Mouse (Mus musculus): ENCODE measurements around the gene Siah2. TPM values are rescaled to one million over a fixed set of nuclear protein-coding genes. Genes with fewer than 3 reads are reported as not detected.

Gene Siah2
- polyA plus RNA-seq, 1 experiment: 28.3 TPM

DNA sequence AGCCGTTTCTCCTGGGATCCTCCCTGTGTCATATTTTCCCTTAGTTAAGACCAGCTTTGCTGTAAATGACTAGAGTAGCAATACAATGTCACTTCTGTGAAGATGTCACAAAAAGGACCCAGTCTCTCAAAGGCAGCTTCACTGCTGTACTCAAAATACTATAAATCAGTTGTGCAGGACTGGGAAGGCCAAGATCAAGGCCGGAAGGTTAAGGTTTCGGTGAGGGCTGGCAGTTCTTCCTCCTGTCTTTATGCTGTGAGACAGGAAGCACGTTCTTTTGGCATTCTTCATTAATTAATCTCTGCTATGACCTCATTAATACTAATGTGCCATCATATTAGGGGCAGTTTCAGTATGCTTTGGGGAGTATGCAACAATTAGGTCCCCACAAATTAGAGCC lies 5.7 kb upstream of the Siah2 start:
- no peak for TF ChIP-seq GATA1 (IDR thresholded peaks at IDR 0.05; ENCODE audit: borderline replicate concordance, low read length)
- TF ChIP-seq FLI1 (IDR thresholded peaks at IDR 0.05; ENCODE audit: low read length): no peak
- peaks cover 11% of the 10 kb centered on the region; the same call in 1 of the 2 replicates for H3K9me3 ChIP-seq
- peaks cover 2% of the 10 kb centered on the region for H3K27me3 ChIP-seq (replicated peaks)
- H3K4me3 ChIP-seq (replicated peaks): no peak overlapping the region
- H3K4me1 ChIP-seq: peaks cover 3% of the 10 kb centered on the region
- H3K36me3 ChIP-seq (replicated peaks; ENCODE audit: low read length): no peaks in the 10 kb centered on the region

DNA sequence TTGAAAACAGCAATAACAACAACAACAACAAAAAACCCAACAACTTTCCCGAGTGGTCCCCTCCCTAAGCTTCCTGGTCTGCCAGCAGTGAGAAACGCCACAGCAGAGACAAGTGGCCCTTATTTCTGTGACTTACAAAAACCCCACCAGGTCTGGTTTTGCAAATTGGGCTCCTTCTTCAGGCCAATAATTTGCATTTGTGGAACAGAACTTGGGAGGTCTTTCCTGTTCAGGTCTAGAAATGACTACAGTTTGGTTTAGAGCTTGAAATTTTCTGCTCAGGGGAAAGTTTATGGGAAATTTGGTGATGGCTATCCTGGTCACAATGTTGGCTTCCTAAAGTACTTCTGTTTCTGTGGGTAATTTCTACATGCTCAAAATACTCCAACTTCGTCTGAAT lies 4.6 kb upstream of the Siah2 start:
- Histone ChIP-seq H3K36me3 (replicated peaks; ENCODE audit: low read length) (no peaks in the 10 kb centered on the region), H3K4me3 (replicated peaks) (no peak overlapping the region), H3K9me3 (peaks cover 8% of the 10 kb centered on the region; the same call in 1 of the 2 replicates), H3K27me3 (replicated peaks) (peaks cover 2% of the 10 kb centered on the region), H3K4me1 (peaks cover 8% of the 10 kb centered on the region)
- TF ChIP-seq GATA1 (IDR thresholded peaks at IDR 0.05; ENCODE audit: borderline replicate concordance, low read length) (no peak), FLI1 (IDR thresholded peaks at IDR 0.05; ENCODE audit: low read length) (no peak)

DNA sequence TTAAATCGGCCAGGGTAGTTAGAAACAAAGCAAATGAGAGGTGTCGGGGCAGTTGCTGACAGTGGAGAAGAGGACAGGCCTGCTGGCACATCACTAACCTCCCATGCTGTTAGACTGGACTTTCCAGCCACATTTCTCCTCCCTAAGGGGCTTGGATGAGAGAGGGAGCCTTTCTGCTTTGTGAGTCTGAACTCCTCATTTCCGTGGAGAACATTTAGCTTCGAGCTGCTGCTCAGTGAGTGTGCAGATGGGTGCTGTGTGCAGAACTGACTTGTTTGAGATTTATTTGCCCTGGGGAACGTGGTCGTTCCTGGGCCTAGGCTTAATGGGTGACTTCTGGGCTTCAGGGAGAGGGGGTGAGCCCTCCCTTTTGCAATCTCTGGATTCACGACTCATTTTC lies 3.3 kb upstream of the Siah2 start:
- Histone ChIP-seq H3K9me3 (no peaks in the 10 kb centered on the region), H3K36me3 (replicated peaks; ENCODE audit: low read length) (no peaks in the 10 kb centered on the region), H3K4me3 (replicated peaks) (no peak overlapping the region), H3K4me1 (peaks cover 8% of the 10 kb centered on the region), H3K27me3 (replicated peaks) (peaks cover 2% of the 10 kb centered on the region)
- no peak for TF ChIP-seq FLI1 (IDR thresholded peaks at IDR 0.05; ENCODE audit: low read length)
- no peak for TF ChIP-seq GATA1 (IDR thresholded peaks at IDR 0.05; ENCODE audit: borderline replicate concordance, low read length)

DNA sequence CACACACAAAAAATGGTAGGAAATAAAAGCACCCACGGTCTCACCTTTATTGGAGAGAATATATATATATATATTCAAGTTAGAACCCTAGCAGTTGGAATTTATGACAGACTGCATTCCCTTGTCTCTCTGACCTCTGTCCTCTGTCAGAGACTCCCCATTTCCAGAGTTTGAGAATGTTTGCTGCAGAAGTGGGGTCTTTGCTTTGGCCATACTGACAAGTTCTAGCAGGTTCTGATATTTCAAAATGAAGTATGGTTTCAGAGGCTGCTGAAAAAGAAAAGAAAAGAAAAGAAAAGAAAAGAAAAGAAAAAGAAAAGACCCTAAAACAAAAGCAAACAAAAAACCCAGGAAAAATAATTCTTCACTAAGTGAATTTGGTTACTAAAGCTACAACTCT lies 2.8 kb upstream of the Siah2 start:
- peaks cover 2% of the 10 kb centered on the region for H3K27me3 ChIP-seq (replicated peaks)
- no peak for TF ChIP-seq GATA1 (IDR thresholded peaks at IDR 0.05; ENCODE audit: borderline replicate concordance, low read length)
- TF ChIP-seq FLI1 (IDR thresholded peaks at IDR 0.05; ENCODE audit: low read length): no peak
- H3K4me1 ChIP-seq: peaks cover 8% of the 10 kb centered on the region
- no peaks in the 10 kb centered on the region for H3K36me3 ChIP-seq (replicated peaks; ENCODE audit: low read length)
- no peak overlapping the region for H3K4me3 ChIP-seq (replicated peaks)
- H3K9me3 ChIP-seq: no peaks in the 10 kb centered on the region

DNA sequence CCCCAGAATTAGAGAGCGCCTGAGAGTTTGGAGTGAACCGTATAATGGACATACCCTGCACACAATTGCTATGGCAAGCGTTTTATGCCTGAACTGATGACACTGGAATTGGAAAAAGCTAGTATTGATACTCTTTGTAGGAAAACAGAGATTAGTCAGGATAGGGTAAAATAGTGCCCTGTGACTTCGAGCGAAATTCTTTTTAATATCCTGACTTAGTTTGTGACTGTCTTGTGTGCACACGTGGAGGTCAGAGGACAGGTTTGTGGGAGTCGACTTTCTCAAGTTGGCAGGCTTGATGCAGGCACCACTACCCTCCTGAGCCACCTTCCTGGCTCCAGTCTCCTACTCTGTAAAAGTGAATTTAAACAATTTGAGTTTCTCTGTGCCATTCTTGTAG lies 1.1 kb upstream of the Siah2 start:
- H3K4me3 ChIP-seq (replicated peaks): no peak overlapping the region
- H3K36me3 ChIP-seq (replicated peaks; ENCODE audit: low read length): peaks cover 14% of the 10 kb centered on the region
- peaks cover 2% of the 10 kb centered on the region for H3K27me3 ChIP-seq (replicated peaks)
- peaks cover 22% of the 10 kb centered on the region for H3K4me1 ChIP-seq
- TF ChIP-seq GATA1 (IDR thresholded peaks at IDR 0.05; ENCODE audit: borderline replicate concordance, low read length) (no peak), FLI1 (IDR thresholded peaks at IDR 0.05; ENCODE audit: low read length) (no peak)
- H3K9me3 ChIP-seq: no peaks in the 10 kb centered on the region

DNA sequence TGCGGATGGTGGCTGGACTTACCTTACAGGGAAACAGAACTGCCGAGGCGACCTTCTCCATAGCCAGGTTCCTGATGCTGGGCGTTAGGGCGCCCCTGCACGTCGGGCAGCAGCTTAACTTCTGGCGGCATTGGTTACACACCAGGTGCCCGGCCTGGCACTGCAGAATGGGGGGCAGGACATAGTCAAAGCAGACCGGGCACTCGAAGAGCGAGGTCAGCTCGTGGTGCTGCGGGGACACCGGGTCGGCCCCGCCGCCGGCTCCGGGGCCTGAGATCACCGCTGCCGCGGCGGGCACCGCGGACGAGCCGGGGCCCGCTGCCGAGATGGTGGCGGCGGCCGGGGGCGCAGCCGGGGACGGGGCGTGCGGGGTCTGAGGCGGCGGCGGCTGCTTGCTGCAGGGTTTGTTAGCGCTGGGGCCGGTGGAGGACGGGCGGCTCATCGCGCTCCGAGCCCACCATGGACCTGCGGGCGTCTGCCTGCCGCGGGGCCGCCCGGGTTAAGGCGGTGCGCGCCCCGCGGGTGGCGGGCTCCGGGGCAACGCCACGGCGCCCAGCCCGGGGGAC lies 743 bp downstream of the Siah2 start:
- TF ChIP-seq FLI1 (IDR thresholded peaks at IDR 0.05; ENCODE audit: low read length) (no peak), GATA1 (IDR thresholded peaks at IDR 0.05; ENCODE audit: borderline replicate concordance, low read length) (no peak)
- H3K36me3 ChIP-seq (replicated peaks; ENCODE audit: low read length): peaks cover 21% of the 10 kb centered on the region
- H3K27me3 ChIP-seq (replicated peaks): peaks cover 2% of the 10 kb centered on the region
- H3K4me3 ChIP-seq (replicated peaks): peak overlapping the region; percentile 98
- H3K9me3 ChIP-seq: no peaks in the 10 kb centered on the region
- H3K4me1 ChIP-seq: peaks cover 36% of the 10 kb centered on the region

DNA sequence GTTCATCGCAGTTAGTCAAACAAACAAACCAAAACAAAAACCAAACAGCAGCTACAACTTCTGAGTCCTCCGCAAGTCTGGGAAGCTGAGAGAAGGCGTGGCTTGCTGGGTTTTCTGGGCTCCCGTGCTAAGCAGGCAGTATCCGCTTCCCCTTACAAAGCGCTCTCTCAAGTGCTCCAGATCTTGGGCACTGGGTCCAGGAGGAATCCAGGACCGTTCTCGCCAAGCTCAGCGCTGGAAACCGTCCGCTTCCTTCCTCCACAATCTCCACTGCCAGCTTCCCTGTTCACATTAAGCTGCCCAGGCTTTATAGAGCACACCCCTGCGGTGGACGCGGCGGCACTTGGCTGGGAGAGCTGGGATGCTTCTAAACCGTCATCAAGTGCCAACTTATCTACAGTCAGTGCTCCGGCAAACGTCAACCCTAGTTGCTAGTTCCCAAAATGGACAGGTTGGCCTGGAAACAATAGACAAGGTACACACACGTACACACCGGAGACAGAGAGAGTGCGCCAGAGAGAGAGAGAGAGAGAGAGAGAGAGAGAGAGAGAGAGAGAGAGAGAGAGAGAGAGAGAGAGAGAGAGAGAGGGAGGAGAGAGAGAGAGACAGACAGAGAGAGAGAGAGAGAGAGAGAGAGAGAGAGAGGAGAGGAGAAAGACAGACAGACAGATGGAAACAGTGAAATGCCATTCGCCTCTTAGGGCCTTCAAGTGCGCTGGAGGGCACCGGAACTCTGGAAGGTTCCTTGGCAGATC lies 1.4 kb downstream of the Siah2 start:
- peaks cover 28% of the 10 kb centered on the region for H3K36me3 ChIP-seq (replicated peaks; ENCODE audit: low read length)
- no peak for TF ChIP-seq FLI1 (IDR thresholded peaks at IDR 0.05; ENCODE audit: low read length)

DNA sequence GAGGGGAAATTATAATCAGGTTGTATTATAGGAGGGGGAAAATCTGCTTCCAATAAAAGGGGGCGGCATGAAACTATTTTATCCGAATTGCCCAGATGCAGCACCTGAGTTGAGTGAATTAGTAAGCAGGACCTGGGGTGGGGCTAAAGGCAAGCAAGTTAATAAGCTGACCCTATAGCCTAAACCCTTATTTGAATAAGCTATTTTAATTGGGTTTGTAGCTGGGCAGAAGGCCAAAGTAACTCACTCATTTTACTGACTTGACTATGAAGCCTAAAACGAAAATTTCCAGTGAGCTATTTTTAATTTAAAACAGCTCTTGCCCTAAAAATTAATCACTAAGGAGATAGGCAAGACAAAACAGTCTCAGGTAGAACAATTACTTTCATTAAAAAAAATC lies 2.5 kb downstream of the Siah2 start:
- H3K4me3 ChIP-seq (replicated peaks): peak overlapping the region; percentile 38
- peaks cover 48% of the 10 kb centered on the region for H3K4me1 ChIP-seq
- no peaks in the 10 kb centered on the region for H3K9me3 ChIP-seq
- no peak for TF ChIP-seq FLI1 (IDR thresholded peaks at IDR 0.05; ENCODE audit: low read length)
- TF ChIP-seq GATA1 (IDR thresholded peaks at IDR 0.05; ENCODE audit: borderline replicate concordance, low read length): no peak
- H3K27me3 ChIP-seq (replicated peaks): no peaks in the 10 kb centered on the region
- peaks cover 38% of the 10 kb centered on the region for H3K36me3 ChIP-seq (replicated peaks; ENCODE audit: low read length)

More for the DNA sequence above, 1.4 kb downstream of the Siah2 start:
- Histone ChIP-seq H3K4me3 (replicated peaks) (peak overlapping the region; percentile 98), H3K27me3 (replicated peaks) (peaks cover 2% of the 10 kb centered on the region), H3K9me3 (no peaks in the 10 kb centered on the region), H3K4me1 (peaks cover 42% of the 10 kb centered on the region)

DNA sequence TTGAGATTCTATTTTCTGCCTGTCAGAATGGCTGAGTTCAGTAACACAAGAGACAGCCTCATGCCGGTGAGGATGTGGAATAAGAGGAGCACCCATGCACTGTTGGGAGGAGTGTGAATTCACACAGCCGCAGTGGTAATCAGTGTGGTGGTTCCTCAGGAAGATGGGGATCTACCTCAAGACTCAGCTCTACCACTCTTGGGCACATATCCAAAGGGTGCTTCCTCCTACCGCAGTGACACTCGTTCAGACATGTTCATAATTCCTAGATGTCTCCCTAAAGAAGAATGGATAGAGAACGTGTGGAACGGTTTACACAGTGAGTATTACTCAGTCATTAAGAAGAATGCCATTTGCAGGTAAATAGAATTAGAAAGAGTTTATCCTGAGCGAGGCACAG lies 3.1 kb downstream of the Siah2 start:
- H3K4me3 ChIP-seq (replicated peaks): peak overlapping the region; percentile 60
- no peaks in the 10 kb centered on the region for H3K9me3 ChIP-seq
- H3K4me1 ChIP-seq: peaks cover 54% of the 10 kb centered on the region
- H3K27me3 ChIP-seq (replicated peaks): no peaks in the 10 kb centered on the region
- no peak for TF ChIP-seq FLI1 (IDR thresholded peaks at IDR 0.05; ENCODE audit: low read length)
- TF ChIP-seq GATA1 (IDR thresholded peaks at IDR 0.05; ENCODE audit: borderline replicate concordance, low read length): no peak
- H3K36me3 ChIP-seq (replicated peaks; ENCODE audit: low read length): peaks cover 45% of the 10 kb centered on the region

DNA sequence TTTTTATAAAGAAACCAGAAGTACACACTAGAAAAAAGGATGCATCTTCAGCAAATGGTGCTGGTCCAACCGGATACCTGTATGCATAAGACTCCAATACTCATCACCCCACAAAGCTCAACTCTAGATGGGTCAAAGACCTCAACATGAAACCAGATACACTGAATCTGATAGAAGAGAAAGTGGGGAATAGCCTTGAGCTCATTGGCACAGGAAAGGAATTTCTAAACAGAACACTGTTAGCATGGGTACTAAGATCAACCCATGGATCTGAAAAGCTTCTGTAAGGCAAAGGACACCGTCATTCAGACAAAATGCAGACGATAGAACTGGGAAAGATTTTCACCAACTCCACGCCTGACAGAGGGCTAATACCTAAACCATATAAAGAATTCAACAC lies 3.6 kb downstream of the Siah2 start:
- Histone ChIP-seq H3K4me3 (replicated peaks) (no peak overlapping the region), H3K36me3 (replicated peaks; ENCODE audit: low read length) (peaks cover 48% of the 10 kb centered on the region), H3K9me3 (no peaks in the 10 kb centered on the region), H3K4me1 (peaks cover 56% of the 10 kb centered on the region), H3K27me3 (replicated peaks) (no peaks in the 10 kb centered on the region)
- TF ChIP-seq GATA1 (IDR thresholded peaks at IDR 0.05; ENCODE audit: borderline replicate concordance, low read length) (no peak), FLI1 (IDR thresholded peaks at IDR 0.05; ENCODE audit: low read length) (no peak)

All from megakaryocyte, embryonic 14.5 days (primary cell).